Mouse (Mus musculus): ENCODE results near the gene Rflna. TPM values are rescaled to one million over a fixed set of nuclear protein-coding genes. Genes with fewer than 3 reads are reported as not detected.

The Rflna gene
- polyA plus RNA-seq, 1 experiment = not detected

GRCm38 (mm10) chr5:125028371-125028770 lies 25.4 kb downstream of the Rflna start:
- TF ChIP-seq CTCF (IDR thresholded peaks at IDR 0.05; ENCODE audit: control insufficient read depth, insufficient read depth, low read length) (no peak), POLR2A (IDR thresholded peaks at IDR 0.05; ENCODE audit: borderline replicate concordance, control insufficient read depth, low read depth, low read length) (no peak)
- no peak overlapping the region for H3K27ac ChIP-seq (ENCODE audit: control insufficient read depth, insufficient read depth, low read depth, low read length, poor library complexity)

GRCm38 (mm10) chr5:125028911-125029310 lies 25.9 kb downstream of the Rflna start:
- Histone ChIP-seq H3K27ac (ENCODE audit: control insufficient read depth, insufficient read depth, low read depth, low read length, poor library complexity) (no peak overlapping the region), H3K4me1 (ENCODE audit: control insufficient read depth, insufficient read depth, low read length) (no peaks in the 10 kb centered on the region), H3K4me3 (replicated peaks; ENCODE audit: control insufficient read depth, low read depth, low read length) (no peak overlapping the region)
- TF ChIP-seq CTCF (IDR thresholded peaks at IDR 0.05; ENCODE audit: control insufficient read depth, insufficient read depth, low read length) (no peak), POLR2A (IDR thresholded peaks at IDR 0.05; ENCODE audit: borderline replicate concordance, control insufficient read depth, low read depth, low read length) (no peak)
- WGBS = 93% methylated on average over 20 of the region's 20 CpGs

More at GRCm38 (mm10) chr5:125028371-125028770, 25.4 kb downstream of the Rflna start:
- Histone ChIP-seq H3K4me1 (ENCODE audit: control insufficient read depth, insufficient read depth, low read length) (no peaks in the 10 kb centered on the region), H3K4me3 (replicated peaks; ENCODE audit: control insufficient read depth, low read depth, low read length) (no peak overlapping the region)
- WGBS = 90% methylated on average over 15 of the region's 15 CpGs

DNA sequence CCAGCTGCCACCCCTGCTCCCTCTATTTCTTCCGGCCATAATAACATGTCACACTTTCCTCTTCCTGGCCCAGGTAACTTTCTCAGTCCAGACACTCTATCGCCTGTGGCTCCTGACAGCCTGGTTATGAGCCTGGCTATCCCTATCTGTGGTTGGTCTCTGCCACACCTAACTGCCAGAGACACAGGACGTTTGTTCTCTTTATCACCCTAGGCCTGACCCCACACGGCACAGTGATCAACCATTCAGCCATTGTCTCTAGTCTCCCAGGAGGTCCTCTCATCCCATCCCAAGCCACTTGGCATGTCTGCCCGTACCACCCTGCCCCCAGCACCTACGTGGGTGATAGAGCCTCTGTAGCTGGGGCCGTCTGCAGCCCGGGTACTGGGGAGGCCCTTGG lies 33.5 kb downstream of the Rflna start:
- Histone ChIP-seq H3K4me1 (ENCODE audit: control insufficient read depth, insufficient read depth, low read length) (no peaks in the 10 kb centered on the region), H3K4me3 (replicated peaks; ENCODE audit: control insufficient read depth, low read depth, low read length) (no peak overlapping the region), H3K27ac (ENCODE audit: control insufficient read depth, insufficient read depth, low read depth, low read length, poor library complexity) (no peak overlapping the region)
- TF ChIP-seq POLR2A (IDR thresholded peaks at IDR 0.05; ENCODE audit: borderline replicate concordance, control insufficient read depth, low read depth, low read length) = no peak
- no peak for TF ChIP-seq CTCF (IDR thresholded peaks at IDR 0.05; ENCODE audit: control insufficient read depth, insufficient read depth, low read length)
- WGBS = 68% methylated on average over 8 of the region's 8 CpGs

DNA sequence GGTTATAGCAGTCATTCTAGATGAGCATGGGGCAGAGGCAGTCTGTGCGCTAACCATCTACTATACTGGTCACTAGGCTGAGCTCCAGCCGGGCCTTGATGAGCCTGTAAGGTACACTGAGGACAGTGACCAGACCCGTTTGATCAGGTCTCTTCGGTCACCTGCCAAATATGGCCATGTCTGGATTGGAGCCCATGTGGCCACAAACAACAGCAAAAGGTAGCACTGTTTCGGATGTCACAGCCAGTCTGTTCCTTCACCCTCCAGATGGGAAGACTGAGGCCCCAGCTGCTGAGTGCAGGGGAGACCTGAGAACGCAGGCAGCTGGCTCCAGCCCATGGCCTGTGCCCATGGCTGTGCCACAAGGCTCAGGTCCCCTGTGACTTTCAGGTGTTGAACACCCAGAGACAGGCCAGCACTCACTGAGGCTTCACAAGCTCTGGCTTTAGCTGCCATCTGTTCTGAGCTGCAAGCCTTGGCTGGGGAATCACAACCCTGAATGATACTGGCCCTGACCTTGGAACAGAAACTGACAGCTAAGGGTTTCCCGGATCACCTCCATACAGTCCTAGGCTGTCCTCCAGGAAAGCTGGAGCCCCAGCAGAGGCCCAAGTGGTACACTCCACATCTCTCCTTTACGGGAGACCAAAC lies 36.5 kb downstream of the Rflna start:
- TF ChIP-seq CTCF (IDR thresholded peaks at IDR 0.05; ENCODE audit: control insufficient read depth, insufficient read depth, low read length) (no peak), POLR2A (IDR thresholded peaks at IDR 0.05; ENCODE audit: borderline replicate concordance, control insufficient read depth, low read depth, low read length) (no peak)
- no peak overlapping the region for H3K4me3 ChIP-seq (replicated peaks; ENCODE audit: control insufficient read depth, low read depth, low read length)
- WGBS = 92% methylated on average over 8 of the region's 8 CpGs
- no peaks in the 10 kb centered on the region for H3K4me1 ChIP-seq (ENCODE audit: control insufficient read depth, insufficient read depth, low read length)
- no peak overlapping the region for H3K27ac ChIP-seq (ENCODE audit: control insufficient read depth, insufficient read depth, low read depth, low read length, poor library complexity)

GRCm38 (mm10) chr5:125040128-125040584 lies 37.1 kb downstream of the Rflna start:
- H3K4me3 ChIP-seq (replicated peaks; ENCODE audit: control insufficient read depth, low read depth, low read length) = no peak overlapping the region
- H3K4me1 ChIP-seq (ENCODE audit: control insufficient read depth, insufficient read depth, low read length) = no peaks in the 10 kb centered on the region
- 60% methylated on average over 5 of the region's 5 CpGs for WGBS
- no peak for TF ChIP-seq POLR2A (IDR thresholded peaks at IDR 0.05; ENCODE audit: borderline replicate concordance, control insufficient read depth, low read depth, low read length)
- TF ChIP-seq CTCF (IDR thresholded peaks at IDR 0.05; ENCODE audit: control insufficient read depth, insufficient read depth, low read length) = no peak
- H3K27ac ChIP-seq (ENCODE audit: control insufficient read depth, insufficient read depth, low read depth, low read length, poor library complexity) = no peak overlapping the region

DNA sequence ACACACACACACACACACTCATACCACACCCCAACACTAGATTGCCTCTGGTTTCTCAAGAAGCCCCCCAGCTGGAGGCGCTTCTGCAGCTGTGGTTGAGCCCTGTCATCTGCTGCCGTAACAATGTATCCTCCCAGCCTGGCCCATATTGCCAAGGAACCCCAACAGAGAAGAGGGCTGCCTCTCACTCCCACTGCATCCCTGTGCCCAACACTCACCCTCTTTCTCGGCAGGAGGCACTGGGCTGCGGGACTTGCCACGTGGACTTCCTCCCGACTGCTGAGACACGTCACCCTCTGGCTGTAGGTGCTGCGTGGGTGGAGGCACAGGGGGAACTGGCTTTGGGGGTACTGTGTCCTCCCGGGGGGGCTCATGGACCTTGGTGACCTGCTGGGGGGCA lies 38.6 kb downstream of the Rflna start:
- Histone ChIP-seq H3K27ac (ENCODE audit: control insufficient read depth, insufficient read depth, low read depth, low read length, poor library complexity) (no peak overlapping the region), H3K4me3 (replicated peaks; ENCODE audit: control insufficient read depth, low read depth, low read length) (no peak overlapping the region), H3K4me1 (ENCODE audit: control insufficient read depth, insufficient read depth, low read length) (no peaks in the 10 kb centered on the region)
- WGBS = 73% methylated on average over 9 of the region's 9 CpGs
- TF ChIP-seq CTCF (IDR thresholded peaks at IDR 0.05; ENCODE audit: control insufficient read depth, insufficient read depth, low read length) (no peak), POLR2A (IDR thresholded peaks at IDR 0.05; ENCODE audit: borderline replicate concordance, control insufficient read depth, low read depth, low read length) (no peak)

GRCm38 (mm10) chr5:125043448-125043847 lies 40.4 kb downstream of the Rflna start:
- no peak overlapping the region for H3K4me3 ChIP-seq (replicated peaks; ENCODE audit: control insufficient read depth, low read depth, low read length)
- no peaks in the 10 kb centered on the region for H3K4me1 ChIP-seq (ENCODE audit: control insufficient read depth, insufficient read depth, low read length)
- TF ChIP-seq CTCF (IDR thresholded peaks at IDR 0.05; ENCODE audit: control insufficient read depth, insufficient read depth, low read length) = no peak
- no peak for TF ChIP-seq POLR2A (IDR thresholded peaks at IDR 0.05; ENCODE audit: borderline replicate concordance, control insufficient read depth, low read depth, low read length)
- H3K27ac ChIP-seq (ENCODE audit: control insufficient read depth, insufficient read depth, low read depth, low read length, poor library complexity) = no peak overlapping the region
- 88% methylated on average over 6 of the region's 6 CpGs for WGBS

- no peak overlapping the region for H3K4me3 ChIP-seq (replicated peaks; ENCODE audit: control insufficient read depth, low read depth, low read length)
Observed at GRCm38 (mm10) chr5:125045202-125045601, 42.2 kb downstream of the Rflna start.

More at GRCm38 (mm10) chr5:125045202-125045601, 42.2 kb downstream of the Rflna start:
- H3K4me1 ChIP-seq (ENCODE audit: control insufficient read depth, insufficient read depth, low read length) = peaks cover 3% of the 10 kb centered on the region
- WGBS = 81% methylated on average over 5 of the region's 5 CpGs
- H3K27ac ChIP-seq (ENCODE audit: control insufficient read depth, insufficient read depth, low read depth, low read length, poor library complexity) = no peak overlapping the region
- TF ChIP-seq CTCF (IDR thresholded peaks at IDR 0.05; ENCODE audit: control insufficient read depth, insufficient read depth, low read length) = no peak
- no peak for TF ChIP-seq POLR2A (IDR thresholded peaks at IDR 0.05; ENCODE audit: borderline replicate concordance, control insufficient read depth, low read depth, low read length)

All from bone marrow, adult 2 months (tissue).